ENCODE assay signal across 8 mouse cellular contexts in genomic region chr14:59625806-59626364, GRCm38 (mm10). TPM values are rescaled to one million over a fixed set of nuclear protein-coding genes. Genes with fewer than 3 reads are reported as not detected.
DNase-seq lines count a peak whose midpoint lies in the region; ATAC-seq and TF ChIP-seq lines count a peak whose summit lies in the region.

No protein-coding gene starts in this region.

- TF ChIP-seq CTCF in heart, postnatal 0 days (IDR thresholded peaks at IDR 0.05; ENCODE audit: low read depth), result no peak

- TF ChIP-seq EP300 in heart, postnatal 0 days (IDR thresholded peaks at IDR 0.05; ENCODE audit: low read depth), result no peak

- peak overlapping the region; percentile 32 for H3K27ac ChIP-seq in heart, postnatal 0 days (ENCODE audit: low read depth)
- peak overlapping the region; percentile 86 for H3K27ac ChIP-seq in limb, embryonic 14.5 days (replicated peaks; ENCODE audit: low read depth, low read length)
- H3K27ac ChIP-seq in neural tube, embryonic 12.5 days, result peak overlapping the region; percentile 42; the same call in 1 of the 2 replicates

- H3K9me3 ChIP-seq in heart, postnatal 0 days (replicated peaks; ENCODE audit: control insufficient read depth, low read length), result no peaks in the 10 kb centered on the region
- H3K9me3 ChIP-seq in limb, embryonic 14.5 days (ENCODE audit: control insufficient read depth, low read length), result no peaks in the 10 kb centered on the region
- H3K9me3 ChIP-seq in neural tube, embryonic 12.5 days, result no peaks in the 10 kb centered on the region

- H3K4me3 ChIP-seq in heart, postnatal 0 days (ENCODE audit: low read depth, low read length), result peak overlapping the region; percentile 73
- H3K4me3 ChIP-seq in limb, embryonic 14.5 days (replicated peaks; ENCODE audit: low read length), result peak overlapping the region; percentile 72
- H3K4me3 ChIP-seq in neural tube, embryonic 12.5 days, result peak overlapping the region; percentile 66

- DNase-seq in cerebellum, postnatal 10 days, result peak; percentile 77 to 85
- no peak for DNase-seq in cerebellum, adult 9-10 months
- DNase-seq in thymus, postnatal 4 days, result peak; percentile 61
- no peak for DNase-seq in thymus, postnatal 14 days
- no peak for DNase-seq in heart, postnatal 0 days (ENCODE audit: low spot score)
- peak; percentile 54 for DNase-seq in limb, embryonic 14.5 days (ENCODE audit: low spot score)

- peak; percentile 18 for ATAC-seq in heart, postnatal 0 days (ENCODE audit: insufficient read depth, low read depth)
- no peak for ATAC-seq in limb, embryonic 14.5 days (ENCODE audit: low FRiP score, low read depth)
- peak; percentile 54 for ATAC-seq in neural tube, embryonic 12.5 days (ENCODE audit: low FRiP score, low read depth)
- ATAC-seq in CD4-positive, CD25-positive, alpha-beta regulatory T cell, adult 4 months, result no peak

- H3K9ac ChIP-seq in heart, postnatal 0 days (replicated peaks; ENCODE audit: low read depth, low read length), result peak overlapping the region; percentile 45
- H3K9ac ChIP-seq in limb, embryonic 14.5 days (ENCODE audit: low read depth, low read length, severe bottlenecking), result peak overlapping the region; percentile 80
- peak overlapping the region; percentile 69 for H3K9ac ChIP-seq in neural tube, embryonic 12.5 days

- TF ChIP-seq POLR2A in limb, embryonic 14.5 days (IDR thresholded peaks at IDR 0.05; ENCODE audit: borderline replicate concordance, extremely low read depth, insufficient read depth, insufficient read length), result no peak

- peaks cover 40% of the 10 kb centered on the region for H3K27me3 ChIP-seq in heart, postnatal 0 days (ENCODE audit: control insufficient read depth, insufficient read depth, low read length)
- 0 out of 2 replicates have a peak, but pooled peaks cover 4% of the 10 kb centered on the region for H3K27me3 ChIP-seq in limb, embryonic 14.5 days (ENCODE audit: control insufficient read depth, insufficient read depth, low read length)
- peaks cover 22% of the 10 kb centered on the region for H3K27me3 ChIP-seq in neural tube, embryonic 12.5 days (replicated peaks)

- no peaks in the 10 kb centered on the region for H3K36me3 ChIP-seq in heart, postnatal 0 days (replicated peaks; ENCODE audit: control insufficient read depth, insufficient read depth, low read length)
- peaks cover 15% of the 10 kb centered on the region for H3K36me3 ChIP-seq in limb, embryonic 14.5 days (ENCODE audit: control insufficient read depth, insufficient read depth, low read length)
- H3K36me3 ChIP-seq in neural tube, embryonic 12.5 days, result no peaks in the 10 kb centered on the region

- peak overlapping the region; percentile 99 for H3K4me2 ChIP-seq in heart, postnatal 0 days (ENCODE audit: low read depth, low read length)
- peak overlapping the region; percentile 69 for H3K4me2 ChIP-seq in limb, embryonic 14.5 days (replicated peaks; ENCODE audit: low read depth, low read length, severe bottlenecking)
- H3K4me2 ChIP-seq in neural tube, embryonic 12.5 days (replicated peaks), result peak overlapping the region; percentile 80

- WGBS in heart, postnatal 0 days, result under 1% methylated on average over 51 of the region's 51 CpGs
- under 1% methylated on average over 51 of the region's 51 CpGs for WGBS in limb, embryonic 14.5 days
- under 1% methylated on average over 51 of the region's 51 CpGs for WGBS in neural tube, embryonic 12.5 days

- peaks cover 7% of the 10 kb centered on the region; the same call in 1 of the 2 replicates for H3K4me1 ChIP-seq in heart, postnatal 0 days (ENCODE audit: control insufficient read depth, insufficient read depth)
- 0 out of 2 replicates have a peak, but pooled peaks cover 12% of the 10 kb centered on the region for H3K4me1 ChIP-seq in limb, embryonic 14.5 days (ENCODE audit: control insufficient read depth, insufficient read depth, low read length)
- peaks cover 25% of the 10 kb centered on the region for H3K4me1 ChIP-seq in neural tube, embryonic 12.5 days

RNA-seq across cellular contexts. Expression of gene Shisa2, which starts 0.8 kb away (rescaled TPM):
- 11.1 and 14.2 TPM in 2 replicates for total RNA-seq in heart, postnatal 0 days (2014; rRNA removed; ENCODE audit: low replicate concordance)
- polyA plus RNA-seq in heart, postnatal 0 days (2015; fragmentation: Nextera tagmentation; extraction: Ambion mirVana), result 1.8 and 2.3 TPM in 2 replicates
- polyA plus RNA-seq in limb, embryonic 14.5 days (2012; rRNA removed), result 42.7 and 68.2 TPM in 2 replicates
- 43.8 and 52.3 TPM in 2 replicates for polyA plus RNA-seq in limb, embryonic 14.5 days (2014; fragmentation: Nextera tagmentation; extraction: Ambion mirVana)
- polyA plus RNA-seq in neural tube, embryonic 12.5 days (2016; fragmentation: Nextera tagmentation; extraction: Ambion mirVana), result 20.0 and 21.6 TPM in 2 replicates
- polyA plus RNA-seq in CD4-positive, CD25-positive, alpha-beta regulatory T cell, adult 4 months (2017; shearing (Covaris generic)), result not detected

RNA-seq across cellular contexts. Expression of gene Cdadc1, which starts 28.1 kb away (rescaled TPM):
- 3.7 and 5.3 TPM in 2 replicates for total RNA-seq in heart, postnatal 0 days (2014; rRNA removed; ENCODE audit: low replicate concordance)
- polyA plus RNA-seq in heart, postnatal 0 days (2015; fragmentation: Nextera tagmentation; extraction: Ambion mirVana), result 30.9 and 32.3 TPM in 2 replicates
- polyA plus RNA-seq in limb, embryonic 14.5 days (2012; rRNA removed), result 14.9 and 16.2 TPM in 2 replicates
- polyA plus RNA-seq in limb, embryonic 14.5 days (2014; fragmentation: Nextera tagmentation; extraction: Ambion mirVana), result 31.5 and 35.6 TPM in 2 replicates
- polyA plus RNA-seq in neural tube, embryonic 12.5 days (2016; fragmentation: Nextera tagmentation; extraction: Ambion mirVana), result 32.6 and 34.9 TPM in 2 replicates
- 10 to 100 TPM; 42.8 to 44.7 TPM for polyA plus RNA-seq in CD4-positive, CD25-positive, alpha-beta regulatory T cell, adult 4 months (2017; shearing (Covaris generic))

Comparison
In these comparisons a context has a peak if more than half of its experiments do, and no peak if none do; other contexts are left out.
1. DNase-seq: peak in cerebellum, postnatal 10 days (2 of 2), thymus, postnatal 4 days (single experiment) and limb, embryonic 14.5 days (single experiment); none in cerebellum, adult 9-10 months (single experiment), thymus, postnatal 14 days (single experiment) and heart, postnatal 0 days (single experiment).
2. ATAC-seq: peak in heart, postnatal 0 days (single experiment) and neural tube, embryonic 12.5 days (single experiment); none in limb, embryonic 14.5 days (single experiment) and CD4-positive, CD25-positive, alpha-beta regulatory T cell, adult 4 months (single experiment).
3. H3K27ac ChIP-seq: peak in every context shown above with its lines; median percentile 86 in limb, embryonic 14.5 days; 42 in neural tube, embryonic 12.5 days; 32 in heart, postnatal 0 days.
4. Peak in every context shown above with its lines, with median percentiles within 50 percentile points of each other: H3K4me2 ChIP-seq, H3K4me3 ChIP-seq and H3K9ac ChIP-seq.